Comparison of ENCODE assay signal across 14 mouse cellular contexts in the genomic region with DNA sequence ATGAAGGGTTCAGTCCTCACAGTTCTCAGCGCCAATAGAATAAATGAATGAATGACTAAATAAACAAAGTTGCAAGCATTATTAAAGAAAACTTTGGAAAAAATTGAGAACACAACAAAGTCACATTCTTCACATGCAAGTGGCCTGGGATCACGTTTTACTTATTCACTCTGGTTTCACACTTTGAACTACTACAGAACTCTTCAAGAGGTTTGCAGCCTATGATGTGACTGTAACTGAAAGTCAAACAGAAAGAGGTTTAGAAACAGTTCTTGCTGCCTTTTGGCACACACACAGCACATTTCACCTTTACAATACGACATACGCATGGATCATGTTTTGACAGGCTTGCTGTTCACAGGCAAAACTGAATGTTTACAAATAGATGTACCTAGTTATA.
"Had no signal": no experiment of that assay in that cellular context is flagged by ENCODE, and none has a peak within 500 bp of the region (broad histone marks: within the 10 kb centered on the region; RNA-seq: fewer than 3 reads in every experiment).

No protein-coding gene starts in this region.

- H3K27ac ChIP-seq: liver, embryonic 12.5 days; liver, embryonic 14.5 days; lung, embryonic 15.5 days; midbrain, embryonic 13.5 days; midbrain, embryonic 15.5 days; neural tube, embryonic 12.5 days; stomach, embryonic 15.5 days; stomach, postnatal 0 days had no signal

- ATAC-seq: liver, embryonic 12.5 days; midbrain, embryonic 13.5 days; midbrain, embryonic 15.5 days had no signal

- H3K27me3 ChIP-seq: liver, embryonic 12.5 days; lung, embryonic 15.5 days; midbrain, embryonic 13.5 days; midbrain, embryonic 15.5 days; neural tube, embryonic 12.5 days; stomach, embryonic 15.5 days had no signal

- H3K9me3 ChIP-seq: liver, embryonic 12.5 days; lung, embryonic 15.5 days; megakaryocyte, embryonic 14.5 days; midbrain, embryonic 13.5 days; midbrain, embryonic 15.5 days; neural tube, embryonic 12.5 days; stomach, embryonic 15.5 days had no signal

- H3K4me2 ChIP-seq: liver, embryonic 12.5 days; lung, embryonic 15.5 days; midbrain, embryonic 11.5 days; midbrain, embryonic 13.5 days; midbrain, embryonic 15.5 days; neural tube, embryonic 12.5 days; stomach, embryonic 15.5 days had no signal

- H3K9ac ChIP-seq: liver, embryonic 12.5 days; liver, embryonic 14.5 days; lung, embryonic 15.5 days; midbrain, embryonic 13.5 days; midbrain, embryonic 15.5 days; neural tube, embryonic 12.5 days; stomach, embryonic 15.5 days had no signal

- H3K4me3 ChIP-seq: liver, embryonic 12.5 days; lung, embryonic 15.5 days; megakaryocyte, embryonic 14.5 days; midbrain, embryonic 13.5 days; midbrain, embryonic 15.5 days; neural tube, embryonic 12.5 days; stomach, embryonic 15.5 days had no signal

- H3K4me1 ChIP-seq: megakaryocyte, embryonic 14.5 days; midbrain, embryonic 13.5 days; midbrain, embryonic 15.5 days; neural tube, embryonic 12.5 days; stomach, embryonic 15.5 days had no signal

- DNase-seq: right cerebral cortex, postnatal 14 days; thymus, adult 2 months; thymus, postnatal 25 days; thymus, postnatal 4 days had no signal

- H3K36me3 ChIP-seq: liver, embryonic 12.5 days; lung, embryonic 15.5 days; midbrain, embryonic 13.5 days; midbrain, embryonic 15.5 days; neural tube, embryonic 12.5 days; stomach, embryonic 15.5 days had no signal
